Mouse (Mus musculus) ES-E14 (cell line): ENCODE measurements around the gene Luc7l2.

Source experiments
- CHD2 ChIP-seq: IDR thresholded peaks from 2 replicates; pipeline ENCODE4 v1.6.1; 2014; ENCODE audit warnings: mild to moderate bottlenecking, low read depth, low read length, inconsistent platforms
- HCFC1 ChIP-seq: IDR thresholded peaks from 2 replicates; pipeline ENCODE4 v1.6.1; 2012; ENCODE audit warnings: low read length, inconsistent platforms, borderline replicate concordance; ENCODE audit not compliant: insufficient read depth
- ZC3H11A ChIP-seq: IDR thresholded peaks from 2 replicates; pipeline ENCODE4 v1.6.1; 2012; ENCODE audit warnings: low read depth, mild to moderate bottlenecking, inconsistent platforms, low read length, borderline replicate concordance

- TF ChIP-seq HCFC1 (no peak), ZC3H11A (no peak), CHD2 (no peak)
Observed at GRCm38 (mm10) chr6:38635941-38636851, 85.1 kb downstream of the Luc7l2 start.
